Mouse (Mus musculus): ENCODE data around the gene Olfr1320. TPM values are rescaled to one million over a fixed set of nuclear protein-coding genes. Genes with fewer than 3 reads are reported as not detected.
"Not testable (repeated sequence)": the region's sequence is repeated elsewhere in the genome, so short reads cannot be mapped to it uniquely, and the experiment has no call there.

The Olfr1320 gene
- polyA plus RNA-seq (2012; rRNA removed), result not detected in 2 replicates

DNA sequence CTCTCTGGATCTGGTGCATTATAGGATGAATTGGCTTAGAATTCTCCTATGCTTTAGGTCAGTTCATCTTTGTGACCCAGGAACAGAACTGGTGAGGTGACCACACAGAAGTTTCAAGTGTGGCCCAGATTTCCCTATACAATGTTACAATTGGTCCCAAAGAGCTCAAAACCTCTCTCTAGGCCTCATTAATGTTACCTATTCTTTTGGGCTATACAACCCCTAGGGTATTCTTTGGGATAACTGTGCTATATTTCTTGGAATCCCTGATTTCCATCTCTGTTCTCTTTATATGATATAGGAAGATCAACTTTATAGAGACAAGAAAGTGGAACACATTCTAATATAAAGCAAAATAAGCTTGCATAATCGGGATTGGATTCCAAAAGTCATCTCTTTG, at the start of gene Olfr1320:
TSS of gene Olfr1320 (plus strand) at position 301 of the 400 bp plus-strand sequence.
- H3K27ac ChIP-seq (ENCODE audit: control insufficient read depth, insufficient read depth, low read length), result no peak within 1 kb of the TSS
- TF ChIP-seq CTCF (IDR thresholded peaks at IDR 0.05; ENCODE audit: borderline replicate concordance, control insufficient read depth, extremely low read depth, insufficient read depth, low read length, poor library complexity) (no peak), POLR2A (IDR thresholded peaks at IDR 0.05; ENCODE audit: control insufficient read depth, extremely low read depth, insufficient read depth, low read length, poor library complexity) (no peak)
- no peak within 1 kb of the TSS for H3K4me3 ChIP-seq (ENCODE audit: control insufficient read depth, insufficient read depth, low read length)
- no peaks in the 10 kb centered on the region for H3K27me3 ChIP-seq (ENCODE audit: control insufficient read depth, insufficient read depth, low read length)
- no peaks in the 10 kb centered on the region for H3K4me1 ChIP-seq (replicated peaks; ENCODE audit: control insufficient read depth, insufficient read depth, low read length)
- DNase-seq, result no peak
- H3K36me3 ChIP-seq (ENCODE audit: control insufficient read depth, insufficient read depth, low read length), result no peaks in the 10 kb centered on the region
- WGBS, result 94% methylated on average over 1 of the region's 1 CpGs

GRCm38 (mm10) chrX:49627566-49627965, 44.6 kb upstream of the Olfr1320 start:
- Histone ChIP-seq H3K4me1 (replicated peaks; ENCODE audit: control insufficient read depth, insufficient read depth, low read length) (no peaks in the 10 kb centered on the region), H3K4me3 (ENCODE audit: control insufficient read depth, insufficient read depth, low read length) (no peak overlapping the region), H3K36me3 (ENCODE audit: control insufficient read depth, insufficient read depth, low read length) (no peaks in the 10 kb centered on the region), H3K27me3 (ENCODE audit: control insufficient read depth, insufficient read depth, low read length) (no peaks in the 10 kb centered on the region), H3K27ac (ENCODE audit: control insufficient read depth, insufficient read depth, low read length) (no peak overlapping the region)
- TF ChIP-seq CTCF (IDR thresholded peaks at IDR 0.05; ENCODE audit: borderline replicate concordance, control insufficient read depth, extremely low read depth, insufficient read depth, low read length, poor library complexity) (no peak), POLR2A (IDR thresholded peaks at IDR 0.05; ENCODE audit: control insufficient read depth, extremely low read depth, insufficient read depth, low read length, poor library complexity) (no peak)
- DNase-seq, result no peak

- 86% methylated on average over 2 of the region's 2 CpGs for WGBS
- Histone ChIP-seq H3K4me3 (ENCODE audit: control insufficient read depth, insufficient read depth, low read length) (no peak overlapping the region), H3K27ac (ENCODE audit: control insufficient read depth, insufficient read depth, low read length) (no peak overlapping the region), H3K27me3 (ENCODE audit: control insufficient read depth, insufficient read depth, low read length) (no peaks in the 10 kb centered on the region), H3K36me3 (ENCODE audit: control insufficient read depth, insufficient read depth, low read length) (no peaks in the 10 kb centered on the region), H3K4me1 (replicated peaks; ENCODE audit: control insufficient read depth, insufficient read depth, low read length) (no peaks in the 10 kb centered on the region)
- TF ChIP-seq POLR2A (IDR thresholded peaks at IDR 0.05; ENCODE audit: control insufficient read depth, extremely low read depth, insufficient read depth, low read length, poor library complexity), result no peak
- TF ChIP-seq CTCF (IDR thresholded peaks at IDR 0.05; ENCODE audit: borderline replicate concordance, control insufficient read depth, extremely low read depth, insufficient read depth, low read length, poor library complexity), result no peak
- no peak for DNase-seq
These were observed 40.9 kb upstream of the Olfr1320 start for GRCm38 (mm10) chrX:49631195-49631594.

DNA sequence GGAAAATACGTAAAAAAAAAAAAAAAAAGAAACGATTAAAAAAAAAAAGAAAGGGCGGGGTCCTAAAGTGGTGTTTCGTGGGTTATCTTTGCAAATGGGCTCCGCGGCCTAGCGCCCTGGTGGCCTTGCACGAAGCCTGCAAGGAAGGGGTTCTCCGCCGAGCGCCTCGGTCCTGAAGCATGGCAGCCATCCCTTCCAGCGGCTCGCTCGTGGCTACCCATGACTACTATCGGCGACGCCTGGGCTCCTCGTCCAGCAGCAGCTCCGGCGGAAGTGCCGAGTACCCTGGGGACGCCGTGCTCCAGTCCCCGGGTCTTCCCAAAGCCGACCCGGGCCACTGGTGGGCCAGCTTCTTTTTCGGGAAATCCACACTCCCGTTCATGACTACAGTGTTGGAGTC, 11.4 kb upstream of the Olfr1320 start:
- H3K4me1 ChIP-seq (replicated peaks; ENCODE audit: control insufficient read depth, insufficient read depth, low read length); H3K4me3 ChIP-seq (ENCODE audit: control insufficient read depth, insufficient read depth, low read length); H3K27me3 ChIP-seq (ENCODE audit: control insufficient read depth, insufficient read depth, low read length); H3K27ac ChIP-seq (ENCODE audit: control insufficient read depth, insufficient read depth, low read length); H3K36me3 ChIP-seq (ENCODE audit: control insufficient read depth, insufficient read depth, low read length): not testable (repeated sequence)
- DNase-seq, result peak; percentile 14
- 91% methylated on average over 28 of the region's 29 CpGs for WGBS

Other genes with a start within 250 kb of the Olfr1320 start
- gene Arhgap36, start 208.4 kb upstream of the Olfr1320 start, polyA plus RNA-seq (2012; rRNA removed), result 0.05 TPM in 1 of 2 replicates, not detected in the other
- not detected in 2 replicates for gene Olfr1321, start 62.7 kb downstream of the Olfr1320 start, polyA plus RNA-seq (2012; rRNA removed)
- 0.24 and 1.2 TPM in 2 replicates for gene Igsf1, start 125.4 kb downstream of the Olfr1320 start, polyA plus RNA-seq (2012; rRNA removed)
- gene Olfr1322, start 219.2 kb downstream of the Olfr1320 start, polyA plus RNA-seq (2012; rRNA removed), result not detected in 2 replicates